Mouse (Mus musculus) forebrain, postnatal 0 days (tissue): Measurements from ENCODE around the gene Mesp1. TPM values are rescaled to one million over a fixed set of nuclear protein-coding genes. Genes with fewer than 3 reads are reported as not detected.

ENCODE experiments used
- ATAC-seq: fragments of 200-750 bp; cut with Nextera tagmentation; 2 replicates; pipeline ENCODE4 v1.8.0; 2017; ENCODE audit warnings: mild to moderate bottlenecking, moderate library complexity
- DNase-seq: peaks from one replicate; pipeline ENCODE4 v3.0.0-alpha.2; 2015
- H3K27ac ChIP-seq: fragments of 300-500 bp; sonication (generic); 2 replicates; pipeline ENCODE4 v1.5.1; 2014; ENCODE audit warnings: low read depth, mild to moderate bottlenecking, antibody characterized with exemption, low read length, moderate library complexity, mixed read lengths
- H3K27me3 ChIP-seq: fragments of 300-500 bp; sonication (generic); 2 replicates; pipeline ENCODE4 v1.6.1; 2014; ENCODE audit warnings: mild to moderate bottlenecking, low read length, mixed read lengths; ENCODE audit not compliant: insufficient read depth
- H3K36me3 ChIP-seq: fragments of 300-500 bp; sonication (generic); 2 replicates; pipeline ENCODE4 v1.6.1; 2014; ENCODE audit warnings: mild to moderate bottlenecking, moderate library complexity; ENCODE audit not compliant: insufficient read depth
- H3K4me1 ChIP-seq: fragments of 300-500 bp; sonication (generic); 2 replicates; pipeline ENCODE4 v1.6.1; 2014; ENCODE audit warnings: antibody characterized with exemption; ENCODE audit not compliant: insufficient read depth
- H3K4me2 ChIP-seq: fragments of 300-500 bp; sonication (generic); 2 replicates; pipeline ENCODE4 v1.6.1; 2014; ENCODE audit warnings: low read depth, mild to moderate bottlenecking, moderate library complexity
- H3K4me3 ChIP-seq: fragments of 300-500 bp; sonication (generic); 2 replicates; pipeline ENCODE4 v1.5.1; 2014; ENCODE audit warnings: low read depth, low read length, mixed read lengths
- H3K9ac ChIP-seq: fragments of 300-500 bp; sonication (generic); 2 replicates; pipeline ENCODE4 v1.6.1; 2014; ENCODE audit warnings: mild to moderate bottlenecking
- H3K9me3 ChIP-seq: fragments of 300-500 bp; sonication (generic); 2 replicates; pipeline ENCODE4 v1.6.1; 2016; ENCODE audit warnings: low read length
- CTCF ChIP-seq: sonication (generic); IDR thresholded peaks from 2 replicates; pipeline ENCODE4 v1.5.1; 2016; ENCODE audit warnings: antibody characterized with exemption, control low read depth, low read depth
- WGBS: fragments of 180-500 bp; shearing (Covaris S2); extraction: QIAGEN DNeasy Blood & Tissue Kit; methylation state at CpG from one replicate; pipeline ENCODE4 v1.1.7; 2014; 5-methylcytosine and 5-hydroxymethylcytosine counted together
- polyA plus RNA-seq: library from polyadenylated mRNA; unstranded; fragments of >200 nt; fragmentation: Nextera tagmentation; extraction: Ambion mirVana; gene quantifications from 2 replicates; pipeline ENCODE4 v1.2.1, GENCODE M21; 2015
- total RNA-seq: library from RNA; depleted of rRNA; stranded (reverse); fragments of >200 nt; gene quantifications from 2 replicates; pipeline ENCODE4 v1.2.3, GENCODE M21; 2014

Gene Mesp1
- total and polyA plus RNA-seq, 2 experiments from 2014 or later: 1.1 to 1.6 TPM

DNA sequence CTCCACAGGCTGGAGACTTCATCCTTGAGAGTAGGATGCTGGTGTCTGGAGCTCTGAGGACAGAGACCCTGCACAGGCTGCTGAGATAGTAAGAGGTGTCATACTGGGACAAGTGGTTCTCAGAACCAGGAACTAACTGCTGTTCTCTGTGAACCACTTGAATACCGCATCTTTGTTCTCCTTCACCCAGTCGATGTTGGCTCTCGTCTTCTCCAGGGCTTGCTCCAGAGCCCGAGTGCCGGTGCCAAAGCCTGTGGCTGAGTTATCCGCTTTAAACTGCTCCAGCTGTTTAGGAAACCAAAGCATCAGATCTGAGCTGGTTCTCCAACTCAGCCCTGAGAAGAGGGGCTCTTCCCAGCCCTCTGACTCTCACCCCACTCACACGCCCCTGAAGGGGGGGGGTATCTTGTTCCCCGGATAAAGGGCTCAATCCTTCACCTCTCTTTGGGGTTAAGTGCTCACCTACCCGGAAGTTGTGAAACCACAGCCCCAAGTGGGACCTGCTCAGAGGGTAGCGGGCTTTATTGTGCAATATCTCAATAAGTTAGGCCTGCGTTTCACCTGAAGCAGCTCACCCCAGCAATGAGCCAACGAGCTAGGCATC, 28.6 kb upstream of the Mesp1 start:
- WGBS: 77% methylated on average over 12 of the region's 12 CpGs
- Histone ChIP-seq H3K4me3 (no peak overlapping the region), H3K9ac (no peak overlapping the region), H3K27ac (no peak overlapping the region), H3K4me2 (no peak overlapping the region), H3K4me1 (no peaks in the 10 kb centered on the region), H3K36me3 (no peaks in the 10 kb centered on the region), H3K9me3 (no peaks in the 10 kb centered on the region), H3K27me3 (no peaks in the 10 kb centered on the region)
- no peak for TF ChIP-seq CTCF
- ATAC-seq (no peak), DNase-seq (no peak)

DNA sequence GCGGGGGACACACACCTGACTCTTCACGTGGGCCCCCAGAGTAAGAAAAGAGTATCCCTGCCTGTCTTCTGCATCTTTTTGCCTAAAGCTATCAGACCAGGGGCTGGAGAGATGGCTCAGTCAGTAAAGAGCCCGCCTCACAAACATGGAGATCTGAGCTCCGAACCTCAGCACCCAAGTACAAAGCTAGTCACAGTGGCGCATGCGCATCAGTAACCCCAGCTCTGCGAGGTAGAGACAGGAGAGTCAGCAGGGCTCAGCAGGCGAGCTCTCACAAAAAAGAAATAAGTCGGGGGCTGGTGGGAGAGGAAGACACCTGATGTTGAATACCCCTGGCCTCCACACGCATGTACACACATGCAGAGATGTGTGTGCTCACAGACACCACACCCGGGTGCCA, 26.4 kb upstream of the Mesp1 start:
- H3K4me3 ChIP-seq: no peak overlapping the region
- no peak for DNase-seq
- TF ChIP-seq CTCF: no peak
- 48% methylated on average over 11 of the region's 11 CpGs for WGBS
- no peak overlapping the region for H3K27ac ChIP-seq
- no peak for ATAC-seq
- no peaks in the 10 kb centered on the region for H3K27me3 ChIP-seq
- no peak overlapping the region for H3K4me2 ChIP-seq
- H3K4me1 ChIP-seq: no peaks in the 10 kb centered on the region
- H3K9ac ChIP-seq: no peak overlapping the region
- H3K36me3 ChIP-seq: no peaks in the 10 kb centered on the region
- H3K9me3 ChIP-seq: no peaks in the 10 kb centered on the region

DNA sequence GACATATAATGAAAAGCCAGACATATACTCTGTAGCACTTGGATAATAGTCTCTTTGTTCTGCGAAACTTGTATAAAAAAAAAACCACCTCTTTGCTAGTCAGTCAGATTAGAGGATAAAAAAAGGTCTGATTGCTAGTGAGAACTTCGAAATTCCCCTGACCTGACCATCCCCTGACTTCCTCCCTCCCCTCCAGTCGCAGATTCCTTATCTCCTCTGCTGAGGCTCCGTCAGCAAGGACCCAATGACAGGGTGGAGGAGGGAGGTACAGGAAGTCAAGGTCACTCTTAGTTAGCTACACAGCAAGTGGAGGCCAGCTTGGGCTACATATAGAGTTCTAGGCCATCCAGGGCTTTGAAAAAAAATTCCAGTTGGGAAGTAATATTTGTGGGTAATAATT, 25.9 kb upstream of the Mesp1 start:
- ATAC-seq (no peak), DNase-seq (no peak)
- no peak for TF ChIP-seq CTCF
- H3K27me3 ChIP-seq: no peaks in the 10 kb centered on the region
- H3K36me3 ChIP-seq: no peaks in the 10 kb centered on the region
- no peaks in the 10 kb centered on the region for H3K9me3 ChIP-seq
- H3K4me3 ChIP-seq: no peak overlapping the region
- H3K27ac ChIP-seq: no peak overlapping the region
- H3K9ac ChIP-seq: no peak overlapping the region
- 58% methylated on average over 4 of the region's 4 CpGs for WGBS
- H3K4me2 ChIP-seq: no peak overlapping the region
- H3K4me1 ChIP-seq: no peaks in the 10 kb centered on the region

DNA sequence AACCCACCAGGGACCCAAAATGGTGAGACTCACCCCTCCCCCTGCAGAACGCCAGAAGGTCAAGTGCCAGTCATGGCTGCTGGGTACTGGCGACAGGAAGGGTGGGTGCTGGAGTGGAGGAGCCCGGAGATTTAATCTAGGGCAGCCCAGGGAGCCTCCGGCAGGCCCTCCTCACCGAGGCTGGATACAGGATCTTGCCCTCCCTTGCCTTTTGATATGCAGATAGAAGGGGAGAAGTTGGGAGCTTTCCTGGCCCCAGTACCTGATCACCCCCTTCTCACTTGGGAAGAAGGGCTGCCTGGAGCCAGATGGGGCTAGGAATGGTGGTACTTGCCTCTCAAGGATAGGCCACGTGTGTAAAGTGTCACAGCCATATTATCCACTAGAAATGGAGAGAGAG, 24.7 kb upstream of the Mesp1 start:
- H3K9ac ChIP-seq: no peak overlapping the region
- DNase-seq (no peak), ATAC-seq (no peak)
- no peak overlapping the region for H3K27ac ChIP-seq
- H3K4me2 ChIP-seq: no peak overlapping the region
- 5% methylated on average over 6 of the region's 6 CpGs for WGBS
- no peaks in the 10 kb centered on the region for H3K4me1 ChIP-seq
- H3K9me3 ChIP-seq: no peaks in the 10 kb centered on the region
- H3K4me3 ChIP-seq: no peak overlapping the region
- no peak for TF ChIP-seq CTCF
- no peaks in the 10 kb centered on the region for H3K36me3 ChIP-seq
- no peaks in the 10 kb centered on the region for H3K27me3 ChIP-seq

DNA sequence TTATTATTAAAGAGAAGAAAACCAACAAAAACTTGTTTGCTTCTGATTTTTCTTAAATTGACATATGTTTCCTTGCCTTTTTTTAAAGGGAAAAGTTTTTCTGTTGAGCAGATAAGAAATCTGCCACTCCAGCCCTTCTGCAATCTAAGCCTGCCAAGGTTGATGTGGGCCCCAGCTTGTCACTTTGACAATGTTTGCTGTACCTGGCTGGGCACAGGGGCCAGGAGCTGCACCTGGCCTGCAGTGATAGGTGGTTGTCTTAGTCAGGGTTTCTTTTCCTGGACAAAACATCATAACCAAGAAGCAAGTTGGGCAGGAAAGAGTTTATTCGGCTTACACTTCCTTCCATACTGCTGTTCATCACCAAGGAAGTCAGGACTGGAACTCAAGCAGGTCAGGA, 19.8 kb upstream of the Mesp1 start:
- DNase-seq (no peak), ATAC-seq (no peak)
- Histone ChIP-seq H3K4me2 (no peak overlapping the region), H3K9me3 (no peaks in the 10 kb centered on the region), H3K27ac (no peak overlapping the region), H3K4me1 (no peaks in the 10 kb centered on the region; the same call in 1 of the 2 replicates), H3K27me3 (no peaks in the 10 kb centered on the region), H3K9ac (no peak overlapping the region), H3K4me3 (no peak overlapping the region), H3K36me3 (no peaks in the 10 kb centered on the region)
- WGBS: 90% methylated on average over 1 of the region's 1 CpGs
- no peak for TF ChIP-seq CTCF

DNA sequence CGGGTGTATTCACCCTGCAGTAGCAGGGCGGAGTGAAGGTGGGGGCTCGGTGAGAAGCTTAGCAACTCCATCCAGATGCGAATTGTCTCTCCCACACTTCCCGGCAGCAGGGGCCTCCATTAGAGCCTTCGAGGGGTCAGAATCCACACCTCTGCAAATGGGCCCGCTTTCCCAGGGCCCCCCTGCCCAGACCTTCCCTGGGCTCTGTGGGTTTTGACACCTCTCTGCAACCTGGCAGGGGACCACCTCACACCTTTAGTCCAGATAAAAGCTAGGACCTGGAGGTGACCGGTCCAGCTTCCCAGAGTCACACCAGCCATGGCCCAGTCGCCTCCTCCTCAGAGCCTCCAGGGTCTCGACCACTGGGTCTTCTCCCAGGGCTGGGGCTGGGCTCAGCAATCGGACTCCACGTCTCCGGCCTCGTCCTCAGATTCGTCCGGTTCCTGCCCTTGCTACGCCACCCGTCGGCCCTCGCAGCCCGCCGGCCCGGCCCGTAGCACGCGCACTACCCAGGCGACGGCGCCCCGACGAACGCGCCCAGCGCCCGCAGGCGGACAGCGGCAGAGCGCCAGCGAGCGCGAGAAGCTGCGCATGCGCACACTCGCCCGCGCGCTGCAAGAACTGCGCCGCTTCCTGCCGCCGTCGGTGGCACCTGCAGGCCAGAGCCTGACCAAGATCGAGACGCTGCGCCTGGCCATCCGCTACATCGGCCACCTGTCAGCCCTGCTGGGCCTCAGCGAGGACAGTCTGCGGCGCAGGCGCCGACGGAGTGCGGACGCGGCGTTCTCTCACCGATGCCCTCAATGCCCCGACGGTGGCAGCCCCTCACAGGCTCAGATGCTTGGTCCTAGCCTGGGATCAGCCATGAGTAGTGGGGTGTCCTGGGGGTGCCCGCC, 17.3 kb upstream of the Mesp1 start, which contains the start of gene Mesp2:
Mesp2 (plus strand) TSS at position 117 of the 896 bp plus-strand sequence.
- Histone ChIP-seq H3K9ac (peak within 1 kb of the TSS; percentile 57), H3K36me3 (no peaks in the 10 kb centered on the region), H3K27ac (no peak within 1 kb of the TSS), H3K4me2 (peak within 1 kb of the TSS; percentile 54), H3K4me1 (no peaks in the 10 kb centered on the region; the same call in 1 of the 2 replicates), H3K9me3 (no peaks in the 10 kb centered on the region), H3K27me3 (no peaks in the 10 kb centered on the region), H3K4me3 (peak within 1 kb of the TSS; percentile 38)
- DNase-seq (peak; percentile 90), ATAC-seq (peak; percentile 83)
- WGBS: 21% methylated on average over 71 of the region's 71 CpGs
- peak; percentile 36 for TF ChIP-seq CTCF

DNA sequence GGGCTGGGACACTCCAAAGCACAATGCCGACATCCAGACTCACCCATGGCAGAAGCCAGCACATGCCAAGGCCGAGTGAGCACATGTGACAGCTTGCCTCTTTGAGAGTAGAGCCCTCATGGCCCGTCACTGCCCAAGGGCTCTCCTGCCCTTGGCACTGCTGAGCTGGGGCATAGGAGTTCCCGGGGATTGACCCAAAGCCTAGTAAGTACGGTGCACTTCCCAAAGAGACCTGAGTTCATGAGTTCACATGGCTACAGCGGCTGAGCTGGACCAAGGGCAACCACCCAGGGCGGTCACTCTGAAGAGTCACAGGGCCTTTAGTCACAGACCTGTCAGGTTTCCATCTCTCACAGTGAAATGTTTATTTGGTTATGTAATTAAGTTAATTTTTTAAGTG, 15.0 kb upstream of the Mesp1 start:
- no peaks in the 10 kb centered on the region for H3K27me3 ChIP-seq
- WGBS: 83% methylated on average over 7 of the region's 7 CpGs
- H3K36me3 ChIP-seq: no peaks in the 10 kb centered on the region
- no peaks in the 10 kb centered on the region; the same call in 1 of the 2 replicates for H3K4me1 ChIP-seq
- H3K4me3 ChIP-seq: no peak overlapping the region
- H3K27ac ChIP-seq: no peak overlapping the region
- no peak overlapping the region for H3K9ac ChIP-seq
- no peak for TF ChIP-seq CTCF
- ATAC-seq (no peak), DNase-seq (no peak)
- no peak overlapping the region for H3K4me2 ChIP-seq
- H3K9me3 ChIP-seq: no peaks in the 10 kb centered on the region
